Mouse (Mus musculus) thymus, postnatal 25 days (tissue): Measurements from ENCODE around the gene Aff4.

ENCODE experiments used
- DNase-seq: peaks from one replicate; pipeline ENCODE4 v3.0.0; 2022

Aff4 gene

DNA sequence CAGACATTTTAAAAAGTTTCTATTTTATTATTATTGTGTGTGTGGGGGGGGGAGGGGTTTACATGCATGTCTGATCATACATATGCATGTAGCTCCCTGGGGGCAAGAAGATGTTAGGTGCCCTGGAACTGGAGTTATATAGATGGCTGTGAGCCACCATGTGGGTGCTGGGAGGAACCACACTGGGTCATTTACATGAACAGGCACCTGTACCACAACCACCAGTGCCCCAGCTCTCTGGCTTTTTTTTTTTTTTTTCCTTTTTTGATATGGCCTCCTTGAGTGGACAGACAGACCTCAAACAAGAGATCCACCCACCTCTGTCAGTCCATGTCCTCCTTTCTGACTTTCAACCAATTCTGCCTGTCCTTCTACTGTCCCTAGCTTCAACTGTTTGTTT is 78.5 kb downstream of the Aff4 start:
- DNase-seq: no peak

GRCm38 (mm10) chr11:53430300-53430669 is 79.7 kb downstream of the Aff4 start:
- no peak for DNase-seq

GRCm38 (mm10) chr11:53430670-53431346 is 80.2 kb downstream of the Aff4 start, which contains the start of the genes Uqcrq and Gdf9:
Gene Uqcrq (minus strand): TSS chr11:53430831.
Gene Gdf9 (plus strand): TSS chr11:53431023.
- peak; percentile 99 for DNase-seq

DNA sequence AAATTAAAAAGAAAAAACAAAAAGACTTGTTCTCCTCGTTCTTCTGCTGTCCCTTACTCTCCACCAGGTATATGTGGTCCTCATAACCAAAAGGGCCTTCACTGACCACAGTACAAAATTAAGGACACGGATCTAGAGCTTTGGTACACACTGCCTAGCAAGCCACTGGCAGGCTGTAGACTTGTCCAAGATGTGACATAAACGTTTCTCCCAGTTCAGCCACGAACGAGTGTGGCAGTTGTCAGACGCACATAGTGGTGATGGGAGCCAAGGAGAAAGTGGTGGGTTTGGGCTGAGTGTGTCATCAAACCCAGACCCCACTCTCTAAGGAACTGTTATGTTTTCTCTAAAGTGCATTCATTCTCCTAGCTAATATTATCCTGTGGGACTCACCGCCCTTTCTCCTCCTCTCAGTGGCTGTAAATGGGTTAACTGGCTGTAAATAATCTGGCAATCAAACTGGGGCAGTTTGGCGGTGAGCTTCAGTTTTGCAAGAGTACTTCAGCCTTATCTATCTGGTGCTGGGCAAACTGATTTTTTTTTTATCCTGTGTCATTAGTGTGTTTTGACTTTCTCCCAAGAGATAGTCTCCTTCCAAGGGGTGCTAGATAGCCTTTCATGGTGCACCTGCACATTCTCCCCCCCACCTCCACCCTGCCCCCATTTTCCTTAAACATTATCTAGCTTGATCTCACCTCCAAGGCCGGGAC is 80.9 kb downstream of the Aff4 start:
- no peak for DNase-seq

GRCm38 (mm10) chr11:53433057-53433456 is 82.4 kb downstream of the Aff4 start:
- DNase-seq: no peak

GRCm38 (mm10) chr11:53435504-53435903 is 84.9 kb downstream of the Aff4 start:
- DNase-seq: no peak

DNA sequence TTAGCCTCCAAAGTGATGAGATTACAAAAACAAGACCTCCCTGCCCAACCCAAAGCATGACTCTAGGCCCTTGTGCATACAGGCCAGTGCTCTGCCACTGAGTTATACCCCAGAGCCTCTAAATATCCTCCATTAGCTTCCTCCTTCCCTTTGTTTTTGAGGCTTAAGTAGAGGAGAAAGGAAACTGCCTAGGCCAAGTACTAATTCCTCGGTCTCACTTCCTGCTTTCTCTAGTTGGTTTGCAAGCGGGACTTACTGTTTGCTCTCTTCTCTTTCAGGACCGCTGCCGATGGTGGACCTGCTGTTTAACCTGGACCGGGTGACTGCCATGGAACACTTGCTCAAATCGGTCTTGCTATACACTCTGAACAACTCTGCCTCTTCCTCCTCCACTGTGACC is 85.7 kb downstream of the Aff4 start:
- no peak for DNase-seq

- DNase-seq: peak; percentile 57
Observed at GRCm38 (mm10) chr11:53441921-53442320, 91.3 kb downstream of the Aff4 start.

- peak; percentile 59 for DNase-seq
Observed at GRCm38 (mm10) chr11:53443861-53444260, 93.2 kb downstream of the Aff4 start.

GRCm38 (mm10) chr11:53445562-53445961 is 94.9 kb downstream of the Aff4 start:
- DNase-seq: no peak

- DNase-seq: no peak
Observed at GRCm38 (mm10) chr11:53446183-53446582, 95.5 kb downstream of the Aff4 start.

- no peak for DNase-seq
Observed at GRCm38 (mm10) chr11:53447996-53448395, 97.4 kb downstream of the Aff4 start.

GRCm38 (mm10) chr11:53448529-53448928 is 97.9 kb downstream of the Aff4 start:
- no peak for DNase-seq

DNA sequence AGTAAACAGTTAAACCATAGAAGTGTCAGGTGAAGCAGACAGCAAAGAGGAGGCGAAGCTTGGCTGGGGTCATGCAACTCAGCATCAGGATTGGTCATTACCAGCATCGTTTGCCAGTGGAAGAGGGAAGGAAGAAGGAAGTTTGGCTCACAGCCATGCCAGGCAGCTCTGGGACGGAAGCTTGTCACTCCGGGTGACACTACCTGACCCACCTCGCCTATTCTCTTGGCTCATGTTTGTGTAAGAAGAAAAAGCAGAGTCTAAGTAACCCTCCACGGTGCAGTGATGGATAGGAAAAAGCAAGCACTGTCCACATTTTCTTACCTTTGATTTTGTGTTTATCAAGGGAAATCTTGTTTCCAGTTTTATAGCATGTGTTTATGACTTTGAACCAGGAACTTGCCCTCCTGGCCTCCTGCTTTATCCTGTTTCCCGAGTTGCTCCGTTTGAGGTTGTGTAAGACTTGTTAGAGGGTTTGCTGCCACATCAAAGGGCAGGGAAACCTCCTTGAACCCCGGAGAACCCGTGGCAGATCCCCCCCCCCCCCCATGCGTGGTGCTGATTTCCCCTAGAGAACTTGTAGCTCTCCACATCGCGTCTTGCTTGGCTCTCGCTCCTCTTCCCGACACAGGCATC is 99.6 kb downstream of the Aff4 start:
- peak; percentile 40 for DNase-seq

DNA sequence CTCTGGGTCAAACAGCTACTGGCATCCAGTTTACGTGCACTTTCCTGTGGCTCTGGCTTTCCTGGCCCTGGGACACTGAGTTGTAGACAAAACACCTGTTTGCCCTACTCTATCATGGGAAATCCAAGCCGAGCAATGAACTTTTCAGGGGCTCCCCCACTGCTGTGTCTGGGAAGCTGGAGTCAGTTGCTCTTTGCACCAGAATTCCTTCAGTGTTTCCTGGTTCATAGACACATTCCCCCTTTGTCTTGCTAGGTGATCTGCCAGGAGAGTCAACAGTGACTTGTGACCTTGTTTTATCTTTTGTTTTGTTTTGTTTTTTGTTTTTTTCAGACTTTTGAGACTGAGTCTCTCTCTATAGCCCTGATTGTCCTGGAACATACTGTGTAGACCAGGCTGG is 100.7 kb downstream of the Aff4 start:
- DNase-seq: no peak

DNA sequence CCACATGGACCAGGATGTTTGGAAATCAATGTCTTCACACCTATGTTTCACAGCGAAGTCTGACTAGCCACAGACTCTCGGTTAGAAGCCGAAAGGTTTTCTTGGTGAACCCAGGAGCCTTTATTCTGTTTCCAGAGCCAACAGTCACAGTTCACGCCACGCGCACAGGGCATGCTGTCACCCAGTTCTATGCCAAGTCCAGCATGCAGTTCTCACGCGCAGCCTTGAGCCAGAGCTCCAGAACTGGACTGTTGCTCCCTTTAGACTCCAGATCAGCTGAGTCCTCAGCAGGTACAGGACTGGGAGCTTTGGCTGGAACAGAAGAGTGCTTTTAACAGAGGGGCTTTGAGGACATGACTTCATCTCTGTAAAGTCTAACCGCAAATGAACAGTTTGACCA is 101.8 kb downstream of the Aff4 start:
- no peak for DNase-seq

DNA sequence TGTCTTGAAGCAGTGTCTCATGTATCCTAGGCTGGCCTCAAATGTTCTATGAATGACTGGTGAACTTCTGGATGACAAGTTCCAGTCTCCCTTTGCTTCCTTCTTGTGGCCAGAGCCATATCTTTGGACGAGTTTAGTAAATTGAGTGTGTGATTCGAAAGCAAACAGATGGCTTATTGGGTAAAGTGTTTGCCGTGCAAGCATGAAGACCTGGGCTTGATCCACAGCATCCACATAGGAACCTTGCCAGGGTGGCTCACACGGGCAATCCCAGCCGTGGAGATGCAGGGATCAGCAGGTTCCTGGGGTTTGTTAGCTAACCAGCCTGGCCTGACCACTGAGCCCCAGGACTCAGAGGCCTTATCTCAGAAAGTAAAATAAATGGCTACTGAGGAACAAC is 102.4 kb downstream of the Aff4 start:
- no peak for DNase-seq

- DNase-seq: no peak
Observed at GRCm38 (mm10) chr11:53456474-53457371, 106.1 kb downstream of the Aff4 start, which contains the start of the genes Gm10447 and Shroom1. Gene Gm10447 (minus strand): TSS chr11:53457110. Gene Shroom1 (plus strand): TSS chr11:53457205.

DNA sequence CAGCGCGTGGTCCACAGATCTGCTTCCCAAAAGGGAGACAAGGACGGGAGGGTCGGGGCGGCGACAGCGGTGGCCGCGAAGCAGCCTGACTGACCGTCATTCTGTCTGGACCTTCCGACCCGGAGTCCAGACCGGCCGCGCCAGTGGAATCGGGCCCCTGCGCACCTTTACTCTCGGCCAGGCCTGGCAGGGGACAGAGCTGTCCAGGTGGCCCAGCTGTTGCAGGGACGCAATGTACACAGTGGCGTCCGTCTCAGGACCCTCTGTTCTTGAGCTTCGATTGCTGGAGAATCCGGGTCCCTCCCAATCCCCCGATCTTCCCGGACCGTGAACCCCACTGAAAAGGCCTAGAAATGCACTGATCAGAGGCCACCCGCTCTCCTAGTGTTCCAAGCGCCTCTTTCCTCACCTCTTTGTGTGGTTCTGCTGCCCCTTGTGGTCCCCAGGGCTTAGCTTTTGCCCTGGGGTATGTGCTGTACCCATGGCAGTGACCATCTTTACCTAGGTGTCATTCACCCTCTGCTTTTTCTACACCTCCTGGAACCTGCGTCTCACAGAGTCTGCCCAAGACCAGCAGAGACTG is 106.8 kb downstream of the Aff4 start:
- no peak for DNase-seq

DNA sequence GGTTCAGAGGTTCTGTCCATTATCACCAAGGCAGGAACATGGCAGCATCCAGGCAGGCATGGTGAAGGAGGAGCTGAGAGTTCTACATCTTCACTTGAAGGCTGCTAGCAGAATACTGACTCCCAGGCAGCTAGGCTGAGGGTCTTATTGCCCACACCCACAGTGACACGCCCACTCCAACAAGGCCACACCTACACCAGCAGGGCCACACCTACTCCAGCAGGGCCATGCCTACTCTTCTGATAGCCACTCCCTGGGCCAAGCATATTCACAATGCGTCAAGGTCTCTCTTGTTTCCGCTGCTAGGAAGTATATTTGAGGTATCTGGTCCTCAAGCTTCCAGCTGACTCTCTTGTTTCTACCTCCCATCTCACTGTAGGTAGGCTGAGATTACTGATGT is 108.4 kb downstream of the Aff4 start:
- no peak for DNase-seq

DNA sequence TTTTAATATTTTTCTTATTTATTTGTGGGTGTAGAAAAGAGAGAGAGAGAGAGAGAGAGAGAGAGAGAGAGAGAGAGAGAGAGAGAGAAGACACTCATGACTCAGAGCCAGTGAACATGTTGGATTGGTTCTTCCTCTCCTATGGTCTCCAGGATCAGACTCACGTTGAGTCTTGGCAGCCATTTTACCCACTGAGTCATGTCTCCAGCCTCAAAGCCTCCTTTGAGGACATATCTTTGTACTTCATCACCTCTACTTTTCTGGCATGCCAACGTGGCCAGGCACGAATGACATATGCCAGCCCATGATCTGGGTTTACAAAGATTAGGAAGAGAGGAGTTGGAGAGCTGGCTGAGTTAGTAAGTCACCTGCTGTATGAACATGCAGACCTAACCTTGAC is 109.6 kb downstream of the Aff4 start:
- DNase-seq: no peak

- no peak for DNase-seq
Observed at GRCm38 (mm10) chr11:53461727-53462126, 111.1 kb downstream of the Aff4 start.
